Mouse (Mus musculus) right cerebral cortex, postnatal 4 days (tissue): Measurements from ENCODE around the gene Pcp2.

Source experiments
- DNase-seq: peaks from one replicate; pipeline ENCODE4 v3.0.0-alpha.2; 2022

Gene Pcp2

GRCm38 (mm10) chr8:3625445-3625844 lies at the start of gene Pcp2:
Gene Pcp2, minus strand, starts transcription at chr8:3625545.
- no peak for DNase-seq

GRCm38 (mm10) chr8:3674671-3675070 lies 49.3 kb upstream of the Pcp2 start:
- DNase-seq = no peak

- peak; percentile 92 for DNase-seq
Measured at GRCm38 (mm10) chr8:3671980-3672491, 46.7 kb upstream of the Pcp2 start, which contains the start of gene Fcor. Gene Fcor, minus strand, starts transcription at chr8:3672362.

GRCm38 (mm10) chr8:3670388-3670787 lies 45.0 kb upstream of the Pcp2 start:
- no peak for DNase-seq

GRCm38 (mm10) chr8:3665507-3665906 lies 40.2 kb upstream of the Pcp2 start, which contains the start of gene Mcemp1:
Gene Mcemp1, plus strand, starts transcription at chr8:3665754.
- no peak for DNase-seq

- no peak for DNase-seq
Measured at GRCm38 (mm10) chr8:3664405-3664804, 39.1 kb upstream of the Pcp2 start.

GRCm38 (mm10) chr8:3660889-3661288 lies 35.5 kb upstream of the Pcp2 start:
- no peak for DNase-seq

GRCm38 (mm10) chr8:3656725-3657381 lies 31.5 kb upstream of the Pcp2 start:
- DNase-seq = peak; percentile 26

- no peak for DNase-seq
Measured at GRCm38 (mm10) chr8:3655526-3655925, 30.2 kb upstream of the Pcp2 start, which contains the start of gene Retn. Gene Retn, plus strand, starts transcription at chr8:3655770.

- DNase-seq = no peak
Measured at GRCm38 (mm10) chr8:3654726-3655508, 29.6 kb upstream of the Pcp2 start.

- DNase-seq = no peak
Measured at GRCm38 (mm10) chr8:3652845-3653244, 27.5 kb upstream of the Pcp2 start.

- DNase-seq = no peak
Measured at GRCm38 (mm10) chr8:3648990-3649389, 23.6 kb upstream of the Pcp2 start.

GRCm38 (mm10) chr8:3648268-3648667 lies 22.9 kb upstream of the Pcp2 start:
- no peak for DNase-seq

- DNase-seq = no peak
Measured at GRCm38 (mm10) chr8:3647561-3647960, 22.2 kb upstream of the Pcp2 start.

GRCm38 (mm10) chr8:3646824-3647531 lies 21.6 kb upstream of the Pcp2 start:
- no peak for DNase-seq

- peak; percentile 22 for DNase-seq
Measured at GRCm38 (mm10) chr8:3645804-3646203, 20.5 kb upstream of the Pcp2 start.

GRCm38 (mm10) chr8:3631478-3631875 lies 6.1 kb upstream of the Pcp2 start:
- DNase-seq = no peak

GRCm38 (mm10) chr8:3630647-3631477 lies 5.5 kb upstream of the Pcp2 start, which contains the start of gene Stxbp2:
Gene Stxbp2, plus strand, starts transcription at chr8:3630955.
- DNase-seq = peak; percentile 70

- no peak for DNase-seq
Measured at GRCm38 (mm10) chr8:3628014-3628413, 2.7 kb upstream of the Pcp2 start.

- DNase-seq = no peak
Measured at GRCm38 (mm10) chr8:3626971-3627370, 1.6 kb upstream of the Pcp2 start.

GRCm38 (mm10) chr8:3622119-3622518 lies 3.2 kb downstream of the Pcp2 start:
- DNase-seq = no peak
